Mouse (Mus musculus) ES-Bruce4 (cell line): Measurements from ENCODE around the gene Exd2.

Experiments
- CTCF ChIP-seq: IDR thresholded peaks from one replicate; pipeline ENCODE4 v1.8.1; 2011; ENCODE audit warnings: low read depth, low read length
- EP300 ChIP-seq: IDR thresholded peaks from 2 replicates; pipeline ENCODE4 v1.6.1; 2011; ENCODE audit warnings: low read depth, low read length; ENCODE audit not compliant: insufficient read depth
- POLR2A ChIP-seq: IDR thresholded peaks from one replicate; pipeline ENCODE4 v1.8.1; 2011; ENCODE audit warnings: low read length; ENCODE audit not compliant: insufficient read depth

- TF ChIP-seq POLR2A (no peak), CTCF (no peak), EP300 (no peak)
Measured at GRCm38 (mm10) chr12:80462942-80463651, at the start of gene Exd2.
